Mouse (Mus musculus) stomach, postnatal 0 days (tissue): Measurements from ENCODE around the gene Rpusd2. TPM values are rescaled to one million over a fixed set of nuclear protein-coding genes. Genes with fewer than 3 reads are reported as not detected.

Experiments used
- ATAC-seq: fragments of 200-750 bp; cut with Nextera tagmentation; 2 replicates; pipeline ENCODE4 v1.8.0; 2017; ENCODE audit not compliant: low FRiP score, low TSS enrichment
- DNase-seq: peaks from one replicate; pipeline ENCODE4 v3.0.0-alpha.2; 2016; ENCODE audit warnings: low spot score
- H3K27ac ChIP-seq: fragments of 300-500 bp; sonication (generic); replicated peaks from 2 replicates; pipeline ENCODE4 v1.5.1; 2014; ENCODE audit warnings: mild to moderate bottlenecking, control low read depth
- H3K27me3 ChIP-seq: fragments of 300-500 bp; sonication (generic); 2 replicates; pipeline ENCODE4 v1.6.1; 2014; ENCODE audit warnings: low read length; ENCODE audit not compliant: control insufficient read depth, insufficient read depth
- H3K36me3 ChIP-seq: fragments of 300-500 bp; sonication (generic); 2 replicates; pipeline ENCODE4 v1.6.1; 2014; ENCODE audit warnings: low read length, mixed read lengths; ENCODE audit not compliant: control insufficient read depth, insufficient read depth
- H3K4me1 ChIP-seq: fragments of 300-500 bp; sonication (generic); replicated peaks from 2 replicates; pipeline ENCODE4 v1.6.1; 2014; ENCODE audit warnings: antibody characterized with exemption; ENCODE audit not compliant: control insufficient read depth, insufficient read depth
- H3K4me2 ChIP-seq: fragments of 300-500 bp; sonication (generic); replicated peaks from 2 replicates; pipeline ENCODE4 v1.6.1; 2014; ENCODE audit warnings: low read depth, mild to moderate bottlenecking, control low read depth, moderate library complexity
- H3K4me3 ChIP-seq: fragments of 300-500 bp; sonication (generic); 2 replicates; pipeline ENCODE4 v1.5.1; 2014; ENCODE audit warnings: low read depth, low read length, control low read depth
- H3K9ac ChIP-seq: fragments of 300-500 bp; sonication (generic); 2 replicates; pipeline ENCODE4 v1.6.1; 2014; ENCODE audit warnings: mild to moderate bottlenecking, low read length, control low read depth, mixed read lengths
- H3K9me3 ChIP-seq: fragments of 300-500 bp; sonication (generic); 2 replicates; pipeline ENCODE4 v1.6.1; 2016; ENCODE audit warnings: low read length; ENCODE audit not compliant: control insufficient read depth
- CTCF ChIP-seq: IDR thresholded peaks from 2 replicates; pipeline ENCODE4 v1.5.1; 2016; ENCODE audit warnings: antibody characterized with exemption, low read depth, mild to moderate bottlenecking, moderate library complexity
- EP300 ChIP-seq: optimal IDR thresholded peaks from 2 replicates; pipeline ENCODE3; 2016; ENCODE audit warnings: antibody characterized with exemption
- WGBS: fragments of 180-500 bp; shearing (Covaris S2); extraction: QIAGEN DNeasy Blood & Tissue Kit; methylation state at CpG from one replicate; pipeline ENCODE4 v1.1.7; 2014; 5-methylcytosine and 5-hydroxymethylcytosine counted together
- polyA plus RNA-seq: library from polyadenylated mRNA; unstranded; fragments of >200 nt; fragmentation: Nextera tagmentation; extraction: Ambion mirVana; gene quantifications from 2 replicates; pipeline ENCODE4 v1.2.1, GENCODE M21; 2015

The Rpusd2 gene
- polyA plus RNA-seq, 1 experiment from 2014 or later, result 1.8 TPM

DNA sequence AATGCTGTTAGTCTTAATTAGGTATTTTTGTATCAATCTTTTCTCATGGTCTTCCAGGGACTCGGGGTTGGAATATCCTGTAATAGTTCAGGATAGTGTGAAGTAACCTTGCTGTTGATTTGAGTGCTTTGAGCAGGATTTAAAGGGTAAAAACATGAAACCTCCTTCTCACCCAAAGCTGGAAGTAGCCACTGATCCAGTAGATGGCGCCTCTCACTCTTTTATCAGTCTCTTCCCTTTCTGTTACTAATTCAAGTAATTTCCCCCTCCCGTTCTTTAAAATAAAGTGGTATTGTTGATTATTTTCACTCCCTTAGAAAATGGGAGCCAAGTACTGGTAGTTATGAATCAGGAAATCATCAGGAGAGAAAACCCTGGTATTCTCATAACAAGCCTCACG, 6.3 kb downstream of the Rpusd2 start:
- H3K4me2 ChIP-seq, result no peak overlapping the region
- no peaks in the 10 kb centered on the region for H3K4me1 ChIP-seq
- WGBS, result 39% methylated on average over 4 of the region's 4 CpGs
- H3K9me3 ChIP-seq, result no peaks in the 10 kb centered on the region
- no peaks in the 10 kb centered on the region for H3K27me3 ChIP-seq
- H3K27ac ChIP-seq, result no peak overlapping the region
- H3K9ac ChIP-seq, result no peak overlapping the region
- TF ChIP-seq CTCF, result peak; percentile 70
- no peak for TF ChIP-seq EP300
- H3K36me3 ChIP-seq, result peaks cover 8% of the 10 kb centered on the region
- peak; percentile 42 for DNase-seq
- H3K4me3 ChIP-seq, result no peak overlapping the region
- no peak for ATAC-seq

DNA sequence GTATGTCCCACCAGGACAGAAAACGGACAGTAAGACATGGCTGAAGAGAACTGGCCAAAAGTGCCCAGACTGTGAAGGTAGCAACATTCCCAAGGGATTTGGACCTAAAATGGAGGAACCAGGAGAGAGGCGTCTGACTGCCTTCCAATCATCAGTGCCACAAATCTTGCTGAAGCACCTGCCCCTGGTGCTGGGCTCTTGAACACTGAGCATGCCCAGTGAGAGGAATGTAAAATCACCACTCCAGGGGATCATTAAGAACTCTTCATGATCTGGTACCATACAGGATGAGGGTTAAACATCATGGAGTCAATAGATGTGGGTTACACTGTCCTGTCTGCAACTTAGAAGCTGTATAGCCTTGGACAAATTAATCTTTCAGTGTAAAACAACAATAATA, 10.6 kb downstream of the Rpusd2 start:
- 78% methylated on average over 2 of the region's 2 CpGs for WGBS
- Histone ChIP-seq H3K9ac (no peak overlapping the region), H3K9me3 (no peaks in the 10 kb centered on the region), H3K36me3 (no peaks in the 10 kb centered on the region), H3K4me2 (no peak overlapping the region), H3K4me1 (no peaks in the 10 kb centered on the region), H3K27ac (no peak overlapping the region), H3K27me3 (no peaks in the 10 kb centered on the region), H3K4me3 (no peak overlapping the region)
- no peak for TF ChIP-seq CTCF
- TF ChIP-seq EP300, result no peak
- DNase-seq, result no peak
- no peak for ATAC-seq

GRCm38 (mm10) chr2:119046649-119047611, 12.3 kb downstream of the Rpusd2 start, which contains the start of gene Knl1:
Knl1 (plus strand) TSS chr2:119047119.
- Histone ChIP-seq H3K9me3 (no peaks in the 10 kb centered on the region), H3K36me3 (no peaks in the 10 kb centered on the region), H3K4me2 (peak within 1 kb of the TSS; percentile 58), H3K9ac (peak within 1 kb of the TSS; percentile 72), H3K4me1 (no peaks in the 10 kb centered on the region), H3K27me3 (no peaks in the 10 kb centered on the region), H3K4me3 (peak within 1 kb of the TSS; percentile 89), H3K27ac (peak within 1 kb of the TSS; percentile 90)
- no peak for TF ChIP-seq EP300
- no peak for TF ChIP-seq CTCF
- peak; percentile 96 for DNase-seq
- peak; percentile 95 for ATAC-seq
- WGBS, result under 1% methylated on average over 77 of the region's 77 CpGs

DNA sequence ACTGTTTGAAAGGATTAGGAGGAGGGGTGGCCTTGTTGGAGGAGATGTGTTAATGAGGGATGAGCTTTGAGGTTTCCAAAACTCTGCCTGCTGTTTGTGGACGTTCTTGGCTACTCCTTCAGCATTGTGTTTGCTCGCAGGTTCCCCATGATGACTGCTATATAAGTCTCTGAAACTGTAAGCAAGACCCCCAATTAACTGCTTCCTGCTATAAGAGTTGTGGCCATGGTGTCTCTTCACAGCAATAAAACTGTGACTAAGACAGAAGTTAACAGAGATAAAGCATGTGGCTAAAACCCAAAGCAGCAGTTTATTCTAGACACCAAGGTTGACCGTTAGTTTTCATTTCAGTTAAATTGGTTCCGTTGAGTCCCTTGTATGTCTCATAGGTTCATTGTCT, 13.3 kb downstream of the Rpusd2 start:
- Histone ChIP-seq H3K4me3 (peak overlapping the region; percentile 89), H3K27ac (no peak overlapping the region), H3K4me2 (peak overlapping the region; percentile 58), H3K9ac (peak overlapping the region; percentile 72), H3K27me3 (no peaks in the 10 kb centered on the region), H3K9me3 (no peaks in the 10 kb centered on the region), H3K4me1 (no peaks in the 10 kb centered on the region), H3K36me3 (no peaks in the 10 kb centered on the region)
- WGBS, result 16% methylated on average over 4 of the region's 4 CpGs
- ATAC-seq, result no peak
- no peak for TF ChIP-seq CTCF
- no peak for TF ChIP-seq EP300
- DNase-seq, result no peak

DNA sequence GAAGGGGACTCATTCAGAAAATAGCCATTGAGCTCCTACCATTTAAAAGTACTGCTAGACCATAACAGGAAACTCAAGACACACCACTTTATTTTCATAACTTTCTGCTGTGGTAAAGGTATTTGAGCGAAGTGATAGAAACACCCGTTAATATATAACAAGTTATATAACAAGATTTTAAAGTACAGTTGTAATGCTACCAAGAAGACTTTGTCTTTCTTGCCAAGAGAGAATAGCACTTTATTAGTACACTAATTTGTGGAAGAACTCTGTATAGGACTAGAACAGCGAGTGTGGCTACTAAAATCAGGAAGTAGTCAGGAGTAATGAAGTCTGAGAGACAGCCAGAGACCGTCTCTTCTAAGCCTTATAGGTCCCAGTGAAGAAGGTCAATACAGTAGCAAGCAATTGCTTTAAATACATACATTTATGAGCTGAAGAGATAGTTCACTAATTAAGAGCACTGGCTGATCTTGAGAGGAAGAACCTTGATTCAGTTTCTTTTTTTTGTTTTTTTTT, 15.6 kb downstream of the Rpusd2 start:
- Histone ChIP-seq H3K9ac (no peak overlapping the region), H3K27me3 (no peaks in the 10 kb centered on the region), H3K4me3 (no peak overlapping the region), H3K36me3 (no peaks in the 10 kb centered on the region), H3K9me3 (no peaks in the 10 kb centered on the region), H3K4me1 (no peaks in the 10 kb centered on the region), H3K4me2 (no peak overlapping the region), H3K27ac (no peak overlapping the region)
- no peak for TF ChIP-seq CTCF
- no peak for TF ChIP-seq EP300
- no peak for DNase-seq
- ATAC-seq, result no peak
- WGBS, result 87% methylated on average over 4 of the region's 4 CpGs

DNA sequence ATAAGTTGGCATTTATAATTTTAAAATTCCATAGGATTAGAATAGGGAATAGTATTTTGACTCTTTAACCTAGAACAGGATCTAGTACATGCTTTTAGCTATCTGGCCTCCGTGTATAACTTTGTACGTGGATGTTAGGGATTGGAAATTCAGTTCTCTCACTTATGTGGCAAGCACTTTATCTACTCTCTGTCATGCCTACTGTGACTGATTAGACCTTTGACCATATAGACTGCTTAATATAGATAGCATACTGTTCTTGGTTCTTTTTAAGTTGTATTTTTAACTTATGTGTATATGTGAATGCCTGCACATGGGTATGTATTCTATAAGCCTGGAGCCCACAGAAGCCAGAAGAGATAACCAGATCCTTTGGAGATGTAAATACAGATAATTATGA, 25.5 kb downstream of the Rpusd2 start:
- DNase-seq (no peak), ATAC-seq (no peak)

More for the DNA sequence above, 25.5 kb downstream of the Rpusd2 start:
- no peaks in the 10 kb centered on the region for H3K27me3 ChIP-seq
- H3K27ac ChIP-seq, result no peak overlapping the region
- no peak overlapping the region for H3K9ac ChIP-seq
- H3K4me2 ChIP-seq, result no peak overlapping the region
- WGBS, result 94% methylated on average over 2 of the region's 2 CpGs
- no peaks in the 10 kb centered on the region for H3K9me3 ChIP-seq
- no peaks in the 10 kb centered on the region for H3K36me3 ChIP-seq
- H3K4me3 ChIP-seq, result no peak overlapping the region
- no peaks in the 10 kb centered on the region for H3K4me1 ChIP-seq
- no peak for TF ChIP-seq EP300
- TF ChIP-seq CTCF, result no peak
